Mouse (Mus musculus) cerebellum, adult 2 months (tissue): ENCODE measurements around the gene Psmc3ip. TPM values are rescaled to one million over a fixed set of nuclear protein-coding genes. Genes with fewer than 3 reads are reported as not detected.

Experiments
- DNase-seq, 2 experiments: peaks; one replicate each; pipeline ENCODE4 v3.0.0; 2021
- H3K27ac ChIP-seq: fragments of 200-500 bp; 2 replicates; pipeline ENCODE4 v1.5.1; 2012; ENCODE audit warnings: low read length, control low read depth, inconsistent platforms; ENCODE audit not compliant: insufficient read depth
- H3K27me3 ChIP-seq: fragments of 200-500 bp; 2 replicates; pipeline ENCODE4 v1.6.1; 2012; ENCODE audit warnings: inconsistent platforms, mild to moderate bottlenecking, low read length, moderate library complexity; ENCODE audit not compliant: control insufficient read depth, insufficient read depth
- H3K4me1 ChIP-seq: fragments of 200-500 bp; 2 replicates; pipeline ENCODE4 v1.6.1; 2011; ENCODE audit warnings: low read length; ENCODE audit not compliant: control insufficient read depth, insufficient read depth
- H3K4me3 ChIP-seq: fragments of 200-500 bp; replicated peaks from 2 replicates; pipeline ENCODE3; 2011; ENCODE audit warnings: mild to moderate bottlenecking, low read depth, low read length, control low read depth; ENCODE audit not compliant: insufficient read depth
- CTCF ChIP-seq: fragments of 200-500 bp; IDR thresholded peaks from 2 replicates; pipeline ENCODE4 v1.5.1; 2011; ENCODE audit warnings: low read depth, mild to moderate bottlenecking, control low read depth, low read length, moderate library complexity, borderline replicate concordance; ENCODE audit not compliant: insufficient read depth
- POLR2A ChIP-seq: fragments of 200-500 bp; IDR thresholded peaks from 2 replicates; pipeline ENCODE4 v1.6.1; 2011; ENCODE audit warnings: low read length, control low read depth, borderline replicate concordance; ENCODE audit not compliant: insufficient read depth
- WGBS: fragments of 180-500 bp; shearing (Covaris S2); methylation state at CpG from one replicate; pipeline ENCODE4 v1.1.7; 2018; 5-methylcytosine and 5-hydroxymethylcytosine counted together
- polyA plus RNA-seq: library from polyadenylated mRNA; depleted of rRNA; stranded (reverse); fragments of >200 nt; gene quantifications from 2 replicates; pipeline ENCODE4 v1.2.3, GENCODE M21; 2012

Psmc3ip gene
- polyA plus RNA-seq, 1 experiment: 5.3 TPM

DNA sequence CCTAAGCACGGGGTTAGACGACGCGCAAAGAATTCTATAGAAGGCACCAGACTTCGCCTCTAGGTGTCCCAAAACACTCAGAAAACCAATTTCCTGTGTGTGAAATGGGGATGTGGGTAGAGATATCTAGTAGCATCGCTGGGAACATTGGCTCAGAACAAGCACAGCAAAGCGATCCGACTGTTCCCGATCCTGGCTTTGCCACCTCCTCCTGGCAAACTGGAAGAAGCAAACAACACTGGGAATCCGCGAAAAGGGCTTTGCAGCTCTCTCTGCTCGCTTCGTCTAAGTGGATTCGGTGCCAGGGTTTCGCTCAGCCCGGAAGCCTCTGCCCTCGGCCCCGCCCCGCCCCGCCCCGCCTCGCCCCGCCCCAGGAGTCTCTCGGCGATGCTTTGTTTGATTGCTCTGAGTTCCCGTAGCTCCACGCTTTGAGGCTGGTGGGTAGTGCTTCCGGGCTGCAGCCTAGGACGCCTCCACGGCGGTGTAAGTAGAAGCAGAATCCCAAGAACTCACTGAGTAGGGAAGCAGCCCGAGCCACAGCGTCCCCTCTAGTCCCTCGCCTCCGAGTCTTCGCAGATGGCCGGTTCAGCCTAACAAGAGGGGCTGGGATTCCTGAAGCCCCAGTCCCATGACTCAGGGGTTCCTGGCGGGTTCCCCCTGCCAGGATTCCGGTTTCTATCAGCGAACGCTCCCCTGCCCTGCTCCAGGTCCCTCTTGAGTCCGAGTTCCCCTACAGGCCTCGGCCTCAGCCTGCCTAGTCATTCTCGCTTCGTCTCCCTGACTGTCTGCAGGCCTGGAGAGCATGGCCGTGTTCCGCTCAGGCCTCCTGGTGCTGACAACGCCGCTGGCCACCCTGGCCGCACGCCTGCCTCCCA is 12.8 kb downstream of the Psmc3ip start, which contains the start of gene Coasy:
Coasy (plus strand) TSS at position 358 of the 875 bp plus-strand sequence.
- Histone ChIP-seq H3K27ac (peak within 1 kb of the TSS; percentile 55), H3K27me3 (no peaks in the 10 kb centered on the region), H3K4me1 (peaks cover 11% of the 10 kb centered on the region; the same call in 1 of the 2 replicates), H3K4me3 (peak within 1 kb of the TSS; percentile 73)
- peak; percentile 35; the same call in 1 of the 2 replicates for TF ChIP-seq CTCF
- TF ChIP-seq POLR2A: peak; percentile 78
- under 1% methylated on average over 51 of the region's 51 CpGs for WGBS
- peak; percentile 90 to 91 for DNase-seq

DNA sequence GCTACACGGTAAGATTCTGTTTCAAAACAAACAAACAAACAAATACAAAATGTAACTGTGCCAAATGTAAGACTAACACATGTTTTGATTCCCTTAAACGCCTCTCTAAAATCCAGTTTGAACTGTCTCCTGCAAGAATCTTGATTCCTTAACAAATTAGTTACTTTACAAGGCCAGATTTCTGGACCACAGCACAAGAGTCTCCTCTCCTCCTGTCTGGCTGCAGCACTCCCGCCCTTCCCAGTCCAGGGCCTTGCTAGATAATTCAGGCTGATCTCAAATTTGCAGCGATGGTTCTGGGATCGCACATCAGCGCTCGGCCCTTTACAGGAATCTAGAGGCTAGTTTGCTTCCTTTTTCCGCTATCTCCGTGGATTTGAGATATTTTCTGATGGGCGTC is 13.6 kb downstream of the Psmc3ip start:
- WGBS: 10% methylated on average over 10 of the region's 10 CpGs
- no peak for TF ChIP-seq POLR2A
- no peak for TF ChIP-seq CTCF
- H3K27ac ChIP-seq: peak overlapping the region; percentile 4; the same call in 1 of the 2 replicates
- no peak for DNase-seq
- H3K4me1 ChIP-seq: peaks cover 10% of the 10 kb centered on the region; the same call in 1 of the 2 replicates
- peak overlapping the region; percentile 68 for H3K4me3 ChIP-seq
- H3K27me3 ChIP-seq: no peaks in the 10 kb centered on the region

GRCm38 (mm10) chr11:101080421-101080820 is 14.8 kb downstream of the Psmc3ip start:
- Histone ChIP-seq H3K4me3 (no peak overlapping the region), H3K27me3 (no peaks in the 10 kb centered on the region)
- 82% methylated on average over 5 of the region's 5 CpGs for WGBS

GRCm38 (mm10) chr11:101079746-101080145 is 15.5 kb downstream of the Psmc3ip start:
- 27% methylated on average over 27 of the region's 27 CpGs for WGBS
- Histone ChIP-seq H3K4me3 (no peak overlapping the region), H3K4me1 (peaks cover 5% of the 10 kb centered on the region; the same call in 1 of the 2 replicates)

More at GRCm38 (mm10) chr11:101080421-101080820, 14.8 kb downstream of the Psmc3ip start:
- TF ChIP-seq POLR2A (no peak), CTCF (no peak)
- Histone ChIP-seq H3K4me1 (peaks cover 5% of the 10 kb centered on the region; the same call in 1 of the 2 replicates), H3K27ac (no peak overlapping the region)
- no peak for DNase-seq

GRCm38 (mm10) chr11:101078121-101078520 is 17.1 kb downstream of the Psmc3ip start, which contains the start of gene Hsd17b1:
TSS of gene Hsd17b1 (plus strand) at chr11:101078411.
- DNase-seq: no peak
- Histone ChIP-seq H3K27ac (no peak within 1 kb of the TSS), H3K4me1 (peaks cover under 1% of the 10 kb centered on the region; the same call in 1 of the 2 replicates), H3K4me3 (no peak within 1 kb of the TSS), H3K27me3 (no peaks in the 10 kb centered on the region)
- no peak for TF ChIP-seq CTCF
- TF ChIP-seq POLR2A: no peak
- WGBS: 66% methylated on average over 9 of the region's 9 CpGs

More at GRCm38 (mm10) chr11:101079746-101080145, 15.5 kb downstream of the Psmc3ip start:
- Histone ChIP-seq H3K27ac (no peak overlapping the region), H3K27me3 (no peaks in the 10 kb centered on the region)
- TF ChIP-seq POLR2A (no peak), CTCF (no peak)
- no peak for DNase-seq

- no peak for DNase-seq
- TF ChIP-seq CTCF: no peak
- TF ChIP-seq POLR2A: no peak
- WGBS: 75% methylated on average over 14 of the region's 14 CpGs
- no peaks in the 10 kb centered on the region for H3K27me3 ChIP-seq
- no peak overlapping the region for H3K27ac ChIP-seq
- H3K4me1 ChIP-seq: peaks cover 11% of the 10 kb centered on the region
- no peak overlapping the region for H3K4me3 ChIP-seq
Observed at GRCm38 (mm10) chr11:101071810-101072428, 23.3 kb downstream of the Psmc3ip start.

- Histone ChIP-seq H3K27ac (no peak overlapping the region), H3K27me3 (no peaks in the 10 kb centered on the region), H3K4me1 (peaks cover 11% of the 10 kb centered on the region), H3K4me3 (peak overlapping the region; percentile 72)
- WGBS: 7% methylated on average over 6 of the region's 6 CpGs
- TF ChIP-seq POLR2A (no peak), CTCF (no peak)
- no peak for DNase-seq
Observed at GRCm38 (mm10) chr11:101070987-101071386, 24.2 kb downstream of the Psmc3ip start.
